14 mouse cellular contexts compared by ENCODE assay signal in the genomic region with DNA sequence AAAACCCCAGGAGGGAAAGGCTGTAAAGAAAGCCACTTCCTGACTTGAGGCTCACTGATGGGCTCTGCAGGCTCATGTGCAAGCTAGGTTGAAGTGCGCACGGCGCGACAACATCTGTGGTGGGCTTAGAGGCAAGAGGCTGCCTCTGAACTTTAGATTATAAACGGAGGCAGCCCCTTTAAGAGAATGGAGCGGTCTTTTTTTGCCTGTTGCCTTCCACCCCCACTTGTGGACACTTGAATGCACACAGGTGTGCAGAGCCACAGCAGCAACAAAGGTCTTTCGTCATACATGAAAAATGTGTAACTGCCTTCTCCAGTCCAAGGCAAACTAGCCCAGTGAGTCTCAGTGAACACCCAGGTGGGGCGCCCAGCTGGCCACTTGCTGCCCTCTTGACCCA.
DNase-seq lines count a peak whose midpoint lies in the region; ATAC-seq and TF ChIP-seq lines count a peak whose summit lies in the region.
"Had no signal": no experiment of that assay in that cellular context is flagged by ENCODE, and none has a peak within 500 bp of the region (broad histone marks: within the 10 kb centered on the region; RNA-seq: fewer than 3 reads in every experiment).

No protein-coding gene starts in this region.

- peak overlapping the region; percentile 63 for H3K27ac ChIP-seq in kidney, embryonic 14.5 days (ENCODE audit: low read depth, low read length)
- no peak overlapping the region; the same call in 1 of the 2 replicates for H3K27ac ChIP-seq in kidney, adult 2 months (ENCODE audit: insufficient read depth, low read depth, low read length)
- peak overlapping the region; percentile 61 for H3K27ac ChIP-seq in limb, embryonic 10.5 days
- H3K27ac ChIP-seq: liver, embryonic 12.5 days; midbrain, embryonic 12.5 days had no signal

- TF ChIP-seq POLR2A in kidney, adult 2 months (IDR thresholded peaks at IDR 0.05; ENCODE audit: low read depth, low read length) = no peak

- H3K4me3 ChIP-seq in kidney, embryonic 14.5 days (ENCODE audit: low read length) = no peak overlapping the region
- H3K4me3 ChIP-seq in kidney, adult 2 months (ENCODE audit: insufficient read depth, low read depth, low read length) = no peak overlapping the region
- no peak overlapping the region for H3K4me3 ChIP-seq in limb, embryonic 10.5 days
- H3K4me3 ChIP-seq: liver, embryonic 12.5 days; midbrain, embryonic 12.5 days had no signal

- H3K9ac ChIP-seq in kidney, embryonic 14.5 days (ENCODE audit: low read depth, low read length) = no peak overlapping the region
- H3K9ac ChIP-seq: liver, embryonic 12.5 days; midbrain, embryonic 12.5 days had no signal

- TF ChIP-seq CTCF in kidney, adult 2 months (conservative IDR thresholded peaks at IDR 0.05; ENCODE audit: insufficient read depth, insufficient read length, low read depth, low read length) = no peak

- no peak for DNase-seq in kidney, adult 2 months
- peak; percentile 69 to 79 for DNase-seq in CD8-positive naive resting alpha-beta T cell, adult 2 months (ENCODE audit: low read depth in 2 of 2, low spot score in 2 of 2)
- DNase-seq in limb, embryonic 10.5 days (ENCODE audit: low spot score) = no peak
- peak; percentile 78 to 89 for DNase-seq in thymus, adult 18-20 months
- no peak for DNase-seq in ovary, adult 18-20 months (ENCODE audit: low spot score)
- no peak for DNase-seq in gastrocnemius, adult 18-20 months (ENCODE audit: low spot score)
- no peak for DNase-seq in embryo, embryonic 9.5 days (ENCODE audit: extremely low spot score)
- DNase-seq: cerebellum, adult 18-20 months; embryo, embryonic 11 days; gastrocnemius, postnatal 10 days; kidney, adult 8-10 months had no signal

- H3K36me3 ChIP-seq in kidney, embryonic 14.5 days (ENCODE audit: control insufficient read depth, insufficient read depth, low read length) = peaks cover 8% of the 10 kb centered on the region; the same call in 1 of the 2 replicates
- no peaks in the 10 kb centered on the region for H3K36me3 ChIP-seq in kidney, adult 2 months (ENCODE audit: control insufficient read depth, insufficient read depth, low read length)
- peaks cover 70% of the 10 kb centered on the region for H3K36me3 ChIP-seq in limb, embryonic 10.5 days
- H3K36me3 ChIP-seq: liver, embryonic 12.5 days; midbrain, embryonic 12.5 days had no signal

- H3K4me2 ChIP-seq in kidney, embryonic 14.5 days (replicated peaks; ENCODE audit: low read depth, low read length) = no peak overlapping the region
- H3K4me2 ChIP-seq: liver, embryonic 12.5 days; midbrain, embryonic 12.5 days had no signal

- peaks cover 30% of the 10 kb centered on the region for H3K4me1 ChIP-seq in kidney, embryonic 14.5 days (ENCODE audit: control insufficient read depth, insufficient read depth, low read length)
- peaks cover 6% of the 10 kb centered on the region; the same call in 1 of the 2 replicates for H3K4me1 ChIP-seq in kidney, adult 2 months (ENCODE audit: control insufficient read depth, insufficient read depth, low read length)
- H3K4me1 ChIP-seq in limb, embryonic 10.5 days = peaks cover 39% of the 10 kb centered on the region
- H3K4me1 ChIP-seq: liver, embryonic 12.5 days; midbrain, embryonic 12.5 days had no signal

- H3K27me3 ChIP-seq in kidney, embryonic 14.5 days (ENCODE audit: control insufficient read depth, insufficient read depth, low read length) = no peaks in the 10 kb centered on the region
- no peaks in the 10 kb centered on the region for H3K27me3 ChIP-seq in kidney, adult 2 months (replicated peaks; ENCODE audit: control insufficient read depth, insufficient read depth, low read length)
- no peaks in the 10 kb centered on the region for H3K27me3 ChIP-seq in limb, embryonic 10.5 days (ENCODE audit: low read depth, poor library complexity, severe bottlenecking)
- H3K27me3 ChIP-seq: liver, embryonic 12.5 days; midbrain, embryonic 12.5 days had no signal

- 73% methylated on average over 8 of the region's 8 CpGs for WGBS in kidney, embryonic 14.5 days
- WGBS in kidney, adult 2 months = 65% methylated on average over 8 of the region's 8 CpGs
- WGBS in limb, embryonic 10.5 days = 87% methylated on average over 8 of the region's 8 CpGs

- 0 out of 2 replicates have a peak, but pooled peaks have one; percentile 8 for ATAC-seq in kidney, embryonic 14.5 days (ENCODE audit: low FRiP score, low TSS enrichment)
- ATAC-seq: liver, embryonic 12.5 days had no signal

- H3K9me3 ChIP-seq in kidney, embryonic 14.5 days (ENCODE audit: control insufficient read depth, low read length) = no peaks in the 10 kb centered on the region
- no peaks in the 10 kb centered on the region for H3K9me3 ChIP-seq in limb, embryonic 10.5 days (replicated peaks)
- H3K9me3 ChIP-seq: liver, embryonic 12.5 days; midbrain, embryonic 12.5 days had no signal

Comparison
In these comparisons a context has a peak if more than half of its experiments do, and no peak if none do; other contexts are left out.
1. DNase-seq: peak in CD8-positive naive resting alpha-beta T cell, adult 2 months (2 of 2) and thymus, adult 18-20 months (2 of 2); none in kidney, adult 2 months (single experiment), limb, embryonic 10.5 days (single experiment), ovary, adult 18-20 months (single experiment), gastrocnemius, adult 18-20 months (single experiment) and embryo, embryonic 9.5 days (single experiment).